Mouse (Mus musculus): ENCODE data around the gene Unc119. TPM values are rescaled to one million over a fixed set of nuclear protein-coding genes. Genes with fewer than 3 reads are reported as not detected.

Gene Unc119
- polyA plus RNA-seq, 1 experiment from 2014 or later = 70.2 TPM

DNA sequence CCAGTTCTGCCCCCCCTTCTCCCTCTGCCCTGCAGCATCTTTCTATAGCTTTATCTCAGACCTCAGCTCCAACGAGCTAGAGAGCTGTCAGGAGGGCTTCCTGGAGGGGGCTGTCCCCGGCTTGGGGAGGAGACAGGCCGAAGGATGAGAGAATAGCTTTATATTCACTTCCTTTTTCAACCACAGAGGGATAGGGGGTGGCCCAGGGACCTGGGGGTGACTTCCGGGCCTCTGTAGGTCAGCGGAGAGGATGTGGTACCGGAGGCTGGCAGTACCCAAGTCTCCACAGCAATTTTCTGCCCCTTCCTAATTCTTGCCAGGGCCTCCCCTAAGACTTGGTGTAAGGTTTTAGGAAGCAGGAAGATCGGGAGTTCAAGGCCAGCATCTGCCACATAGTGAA lies 2.5 kb downstream of the Unc119 start:
- Histone ChIP-seq H3K27ac (no peak overlapping the region), H3K4me2 (no peak overlapping the region), H3K27me3 (no peaks in the 10 kb centered on the region), H3K9ac (no peak overlapping the region; the same call in 1 of the 2 replicates), H3K36me3 (ENCODE audit: poor library complexity, severe bottlenecking) (peaks cover 34% of the 10 kb centered on the region), H3K4me1 (peaks cover 41% of the 10 kb centered on the region), H3K4me3 (no peak overlapping the region), H3K9me3 (replicated peaks) (no peaks in the 10 kb centered on the region)
- WGBS = 77% methylated on average over 7 of the region's 7 CpGs
- ATAC-seq = no peak

DNA sequence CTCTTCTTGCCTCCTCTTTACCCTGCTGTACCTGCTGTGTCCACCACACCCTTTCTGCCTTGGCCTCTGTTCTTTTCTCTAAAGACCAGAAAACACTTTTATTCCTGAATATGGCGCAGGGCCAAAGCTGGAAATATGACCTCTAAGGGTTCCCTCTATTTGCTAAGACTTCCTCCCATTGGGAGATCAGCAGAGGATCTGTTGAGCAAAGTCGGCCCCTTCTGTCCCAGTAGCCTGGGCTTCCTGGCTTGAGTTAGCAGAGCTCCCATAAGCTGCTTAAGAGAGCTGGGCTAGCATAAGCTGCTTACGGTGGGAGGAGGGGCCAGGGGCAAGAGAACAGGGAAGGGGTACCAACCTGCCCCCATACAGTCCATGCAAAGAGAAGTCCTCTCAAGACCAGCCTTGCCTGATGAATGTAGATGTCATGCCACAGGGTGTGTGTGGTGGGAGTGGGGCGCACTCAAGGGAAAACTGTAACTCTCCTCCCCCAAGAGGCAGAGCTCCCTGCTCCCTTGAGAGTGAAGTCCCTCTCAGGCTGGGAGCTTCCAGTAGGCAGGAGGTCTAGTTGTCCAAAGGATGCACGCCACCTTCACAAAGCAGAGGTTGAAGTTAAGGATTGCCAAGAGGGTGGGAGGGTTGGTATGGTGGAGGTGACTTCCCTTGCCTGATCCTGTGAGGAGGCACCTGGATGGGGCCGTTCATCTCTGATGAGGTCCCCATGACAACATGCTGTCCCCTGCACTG lies 3.2 kb downstream of the Unc119 start:
- Histone ChIP-seq H3K4me3 (no peak overlapping the region), H3K27ac (no peak overlapping the region), H3K36me3 (ENCODE audit: poor library complexity, severe bottlenecking) (peaks cover 27% of the 10 kb centered on the region), H3K9me3 (replicated peaks) (no peaks in the 10 kb centered on the region), H3K4me1 (peaks cover 41% of the 10 kb centered on the region), H3K27me3 (no peaks in the 10 kb centered on the region), H3K9ac (peak overlapping the region; percentile 14; the same call in 1 of the 2 replicates), H3K4me2 (no peak overlapping the region)
- 73% methylated on average over 6 of the region's 6 CpGs for WGBS
- ATAC-seq = no peak

DNA sequence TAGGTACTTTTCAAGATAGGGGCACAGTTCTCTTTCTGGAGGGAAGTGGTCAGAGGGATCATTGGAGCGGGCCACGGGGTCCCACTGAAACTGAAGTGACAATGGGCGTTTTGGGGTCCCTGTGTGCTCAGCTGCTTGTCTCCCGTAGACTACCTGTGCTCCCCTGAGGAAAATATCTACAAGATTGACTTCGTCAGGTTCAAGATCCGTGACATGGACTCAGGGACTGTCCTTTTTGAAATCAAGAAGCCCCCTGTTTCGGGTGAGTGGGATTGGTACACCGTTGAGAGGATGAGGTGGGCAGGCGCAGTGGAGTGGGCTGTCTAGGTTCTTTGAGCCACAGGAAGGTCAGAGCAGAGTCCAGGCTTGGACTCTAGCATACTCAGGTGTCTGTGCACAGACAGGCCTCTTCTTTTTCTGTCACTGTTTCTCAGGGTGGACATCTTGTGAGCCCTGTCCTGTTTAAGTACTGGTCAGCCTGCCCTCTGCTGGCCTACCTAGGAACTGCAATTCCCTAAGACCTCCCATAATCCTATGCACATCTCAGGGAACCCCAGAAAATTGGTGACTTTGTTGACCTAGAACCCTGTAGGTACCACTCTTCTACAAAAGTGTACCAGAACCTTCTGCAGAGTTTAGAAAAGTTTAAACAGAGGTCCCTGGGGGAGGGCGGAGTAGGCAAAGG lies 3.9 kb downstream of the Unc119 start:
- Histone ChIP-seq H3K27me3 (no peaks in the 10 kb centered on the region), H3K4me2 (no peak overlapping the region), H3K36me3 (ENCODE audit: poor library complexity, severe bottlenecking) (peaks cover 23% of the 10 kb centered on the region), H3K4me3 (no peak overlapping the region), H3K9me3 (replicated peaks) (no peaks in the 10 kb centered on the region), H3K27ac (no peak overlapping the region), H3K9ac (no peak overlapping the region), H3K4me1 (peaks cover 41% of the 10 kb centered on the region)
- 89% methylated on average over 10 of the region's 10 CpGs for WGBS
- ATAC-seq = no peak

DNA sequence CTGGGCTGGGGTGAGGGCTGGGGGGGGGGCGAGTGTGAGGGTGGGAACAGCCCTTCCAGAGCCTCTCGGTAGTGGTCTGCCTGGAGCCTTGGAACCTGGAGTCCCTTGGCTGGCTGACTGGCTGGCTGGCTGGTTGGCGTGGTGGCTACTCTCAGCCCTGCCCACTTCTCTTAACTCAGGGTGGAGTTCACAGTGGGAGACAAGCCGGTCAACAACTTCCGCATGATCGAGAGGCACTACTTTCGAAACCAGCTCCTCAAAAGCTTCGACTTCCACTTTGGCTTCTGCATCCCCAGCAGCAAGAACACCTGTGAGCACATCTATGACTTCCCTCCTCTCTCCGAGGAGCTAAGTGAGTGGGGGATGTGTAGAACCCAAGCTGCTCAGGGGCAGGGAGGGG lies 4.6 kb downstream of the Unc119 start:
- 86% methylated on average over 9 of the region's 9 CpGs for WGBS
- no peak overlapping the region for H3K4me2 ChIP-seq
- H3K4me1 ChIP-seq = peaks cover 38% of the 10 kb centered on the region
- no peaks in the 10 kb centered on the region for H3K9me3 ChIP-seq (replicated peaks)
- no peaks in the 10 kb centered on the region for H3K27me3 ChIP-seq
- H3K36me3 ChIP-seq (ENCODE audit: poor library complexity, severe bottlenecking) = peaks cover 23% of the 10 kb centered on the region
- no peak overlapping the region for H3K27ac ChIP-seq
- H3K4me3 ChIP-seq = no peak overlapping the region
- ATAC-seq = no peak
- H3K9ac ChIP-seq = no peak overlapping the region

GRCm38 (mm10) chr11:78348474-78348873 lies 5.2 kb downstream of the Unc119 start:
- no peak for ATAC-seq
- no peak overlapping the region for H3K9ac ChIP-seq
- WGBS = 87% methylated on average over 7 of the region's 7 CpGs

DNA sequence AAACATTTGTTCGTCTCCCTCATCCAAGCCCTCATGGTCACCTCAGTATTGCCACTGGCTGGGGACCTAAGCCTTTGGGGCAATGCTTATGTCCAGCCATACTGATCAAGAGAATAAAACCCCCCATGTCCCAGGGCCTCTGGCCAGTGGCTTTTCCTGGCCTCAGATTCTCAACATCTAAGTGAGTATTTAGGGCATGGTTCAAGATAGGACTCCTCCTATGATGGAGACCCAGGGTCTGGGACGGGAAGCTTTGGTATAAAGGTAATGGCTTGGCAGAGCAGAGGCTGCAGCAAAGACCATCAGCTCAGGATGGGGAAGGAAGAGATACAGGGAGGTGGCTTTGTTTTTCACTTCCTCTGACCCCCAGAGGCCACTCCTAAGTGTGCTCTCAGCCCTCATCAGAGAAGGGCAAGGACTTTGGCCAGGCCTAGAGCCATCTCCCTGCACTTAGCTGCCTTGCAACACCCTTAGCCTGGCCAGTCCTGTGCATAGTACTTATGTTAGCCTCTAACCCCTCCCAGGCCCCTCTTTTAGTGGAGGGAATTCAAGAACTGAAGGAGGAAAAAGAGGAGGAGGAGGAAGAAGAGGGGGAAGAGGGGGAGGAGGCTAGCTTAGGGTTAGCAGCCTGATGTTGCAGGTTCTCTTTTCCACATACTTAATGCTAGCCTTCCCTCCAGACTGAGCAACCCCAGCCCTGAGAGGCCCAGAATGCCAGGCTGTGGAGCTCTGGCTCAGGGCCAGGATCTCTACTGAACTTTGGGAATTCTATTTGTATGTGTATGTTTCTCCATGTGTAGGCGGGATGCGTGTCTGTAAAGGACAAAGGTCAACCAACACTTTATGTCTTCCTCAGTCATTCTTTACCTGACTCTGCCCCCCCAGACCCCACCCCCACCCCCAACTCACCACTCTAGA lies 6.4 kb downstream of the Unc119 start:
- ATAC-seq = no peak
- Histone ChIP-seq H3K27me3 (no peaks in the 10 kb centered on the region), H3K27ac (no peak overlapping the region), H3K4me3 (no peak overlapping the region), H3K36me3 (ENCODE audit: poor library complexity, severe bottlenecking) (peaks cover 23% of the 10 kb centered on the region), H3K9ac (no peak overlapping the region), H3K9me3 (replicated peaks) (no peaks in the 10 kb centered on the region), H3K4me2 (no peak overlapping the region), H3K4me1 (peaks cover 25% of the 10 kb centered on the region)
- WGBS = 90% methylated on average over 4 of the region's 4 CpGs

More at GRCm38 (mm10) chr11:78348474-78348873, 5.2 kb downstream of the Unc119 start:
- Histone ChIP-seq H3K27ac (no peak overlapping the region), H3K27me3 (no peaks in the 10 kb centered on the region), H3K4me3 (no peak overlapping the region), H3K9me3 (replicated peaks) (no peaks in the 10 kb centered on the region), H3K36me3 (ENCODE audit: poor library complexity, severe bottlenecking) (peaks cover 23% of the 10 kb centered on the region), H3K4me2 (no peak overlapping the region), H3K4me1 (peaks cover 34% of the 10 kb centered on the region)

- Histone ChIP-seq H3K4me2 (no peak overlapping the region), H3K27ac (no peak overlapping the region), H3K27me3 (no peaks in the 10 kb centered on the region), H3K4me1 (no peaks in the 10 kb centered on the region), H3K9ac (no peak overlapping the region), H3K36me3 (ENCODE audit: poor library complexity, severe bottlenecking) (peaks cover 15% of the 10 kb centered on the region), H3K9me3 (replicated peaks) (no peaks in the 10 kb centered on the region), H3K4me3 (no peak overlapping the region)
- 85% methylated on average over 1 of the region's 1 CpGs for WGBS
- ATAC-seq = no peak
These were observed 9.8 kb downstream of the Unc119 start for GRCm38 (mm10) chr11:78353081-78353480.

DNA sequence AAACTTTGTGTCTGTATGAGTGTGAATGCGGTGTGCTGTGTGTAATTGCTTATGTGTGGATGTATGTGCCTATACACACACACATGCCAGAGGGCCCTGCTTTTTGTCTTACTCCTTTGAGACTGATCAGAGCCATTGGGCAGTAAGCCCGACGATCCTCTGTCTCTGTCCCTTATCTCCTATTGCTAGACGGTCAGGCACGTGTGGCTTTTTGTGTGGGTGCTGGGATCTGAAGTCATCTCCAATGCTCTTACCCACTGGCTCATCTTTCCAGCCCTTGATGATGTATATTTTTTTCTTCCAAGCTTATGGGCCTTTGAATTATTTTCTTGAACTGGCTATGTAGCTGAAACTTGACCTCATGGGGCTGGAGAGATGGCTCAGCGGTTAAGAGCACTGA lies 11.6 kb downstream of the Unc119 start:
- H3K4me3 ChIP-seq = no peak overlapping the region
- H3K36me3 ChIP-seq (ENCODE audit: poor library complexity, severe bottlenecking) = no peaks in the 10 kb centered on the region
- no peak overlapping the region for H3K4me2 ChIP-seq
- WGBS = 88% methylated on average over 6 of the region's 6 CpGs
- H3K9ac ChIP-seq = no peak overlapping the region
- no peak overlapping the region for H3K27ac ChIP-seq
- no peaks in the 10 kb centered on the region for H3K27me3 ChIP-seq
- no peak for ATAC-seq
- H3K4me1 ChIP-seq = 0 out of 2 replicates have a peak, but pooled peaks cover 2% of the 10 kb centered on the region
- no peaks in the 10 kb centered on the region for H3K9me3 ChIP-seq (replicated peaks)

DNA sequence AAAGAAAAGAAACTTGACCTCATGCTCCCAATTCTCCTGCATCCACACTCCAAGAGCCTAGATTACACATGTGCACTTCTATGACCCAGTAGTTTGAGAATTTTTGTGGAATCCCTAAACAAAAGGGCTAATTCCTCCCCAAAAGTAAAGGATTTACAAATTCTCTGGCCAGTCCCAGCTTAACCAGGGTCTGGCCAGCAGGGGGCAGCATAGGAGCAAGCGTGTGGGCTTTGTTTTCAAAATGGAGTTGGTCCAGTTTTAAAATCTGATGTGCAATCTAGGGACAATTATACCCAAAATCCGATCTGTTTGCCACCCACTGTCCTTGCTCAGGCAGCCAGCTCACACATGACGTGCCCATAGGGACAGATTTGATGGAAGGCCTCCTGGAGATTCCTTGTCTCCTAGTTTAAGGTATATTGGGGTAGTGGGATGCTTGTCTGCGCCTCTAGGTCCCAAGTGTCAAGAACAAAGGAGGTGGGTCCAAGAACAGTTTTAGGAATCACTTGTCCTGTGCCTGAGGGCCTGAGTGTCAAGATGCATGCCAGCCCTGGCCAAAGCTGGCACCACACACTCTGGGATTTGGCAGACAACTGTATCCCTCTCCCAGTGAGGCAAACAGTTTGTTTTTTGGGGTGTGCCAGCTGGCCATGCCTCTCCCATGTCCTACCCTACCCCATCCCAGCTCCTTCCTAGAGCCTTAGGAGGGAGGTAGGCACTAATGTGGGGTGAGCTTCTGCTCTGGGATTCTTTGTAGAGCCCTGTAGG lies 12.4 kb downstream of the Unc119 start:
- WGBS = 32% methylated on average over 4 of the region's 4 CpGs
- no peaks in the 10 kb centered on the region for H3K36me3 ChIP-seq (ENCODE audit: poor library complexity, severe bottlenecking)
- no peak overlapping the region for H3K27ac ChIP-seq
- H3K9me3 ChIP-seq (replicated peaks) = no peaks in the 10 kb centered on the region
- no peak overlapping the region for H3K9ac ChIP-seq
- H3K4me1 ChIP-seq = 0 out of 2 replicates have a peak, but pooled peaks cover 4% of the 10 kb centered on the region
- H3K4me3 ChIP-seq = no peak overlapping the region
- H3K27me3 ChIP-seq = no peaks in the 10 kb centered on the region
- no peak for ATAC-seq
- H3K4me2 ChIP-seq = no peak overlapping the region

DNA sequence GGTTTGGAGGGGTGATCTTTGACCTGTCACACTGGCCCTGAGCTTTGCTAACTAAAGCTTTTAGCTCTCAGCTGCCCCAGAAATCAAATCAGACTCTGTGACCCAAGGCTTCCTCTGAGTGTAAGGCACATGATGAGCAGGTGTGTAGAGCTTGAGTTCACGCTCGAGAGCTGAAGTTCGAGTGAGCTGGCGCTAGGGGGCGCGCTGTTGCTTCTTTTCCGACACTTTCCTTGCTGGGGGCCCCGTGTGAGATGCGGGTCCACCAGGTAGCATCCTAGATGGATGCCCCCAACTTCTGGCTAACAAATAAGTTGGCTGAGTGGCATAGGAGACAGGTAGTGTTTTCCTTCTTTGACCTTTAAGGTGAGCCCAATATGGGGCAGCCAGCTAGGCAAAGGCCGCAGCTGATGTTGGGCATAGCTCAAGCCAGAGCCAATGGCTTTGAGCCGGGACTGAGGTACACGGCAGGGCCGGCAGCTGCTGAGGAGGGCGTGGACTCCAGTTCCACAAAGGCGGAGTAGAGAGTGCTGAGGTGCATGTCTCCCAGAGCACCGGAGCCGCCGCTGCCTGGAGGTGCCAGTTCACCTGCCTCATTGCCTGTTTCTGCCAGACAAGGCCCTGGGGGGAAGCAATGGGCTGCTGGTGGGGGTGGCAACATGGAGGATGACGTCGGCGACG lies 15.2 kb downstream of the Unc119 start:
- Histone ChIP-seq H3K4me1 (0 out of 2 replicates have a peak, but pooled peaks cover 4% of the 10 kb centered on the region), H3K27ac (no peak overlapping the region), H3K4me2 (no peak overlapping the region), H3K9me3 (replicated peaks) (no peaks in the 10 kb centered on the region), H3K4me3 (no peak overlapping the region), H3K36me3 (ENCODE audit: poor library complexity, severe bottlenecking) (no peaks in the 10 kb centered on the region), H3K27me3 (no peaks in the 10 kb centered on the region), H3K9ac (no peak overlapping the region)
- whole genome bisulfite sequencing = 13% methylated on average over 22 of the region's 22 CpGs
- ATAC-seq = no peak
